Mouse (Mus musculus) T-helper 17 cell (primary cell): ENCODE measurements around the gene Nup62.

Experiments
- in situ Hi-C, 2 experiments: fragments of 300-600 bp; cut with MboI, MseI; formaldehyde crosslinking; loops; 1 replicate in 1 of 2; 2 replicates in 1 of 2; pipeline ENCODE4 v1.15.1; 2025; ENCODE audit warnings: high pct_unique_total_duplicates in 2 of 2

The Nup62 gene

GRCm38 (mm10) chr7:44847772-44848171 lies 31.9 kb downstream of the Nup62 start:
- in situ Hi-C loops = no loop called here

GRCm38 (mm10) chr7:44848561-44849415 lies 32.9 kb downstream of the Nup62 start, which contains the start of the genes Akt1s1 and Tbc1d17:
Akt1s1 (plus strand) TSS chr7:44848991.
Tbc1d17 (minus strand) TSS chr7:44849079.
- in situ Hi-C loops = no loop called here

GRCm38 (mm10) chr7:44849416-44850111 lies 33.7 kb downstream of the Nup62 start:
- in situ Hi-C loops = loop anchor here in 1 of 2 experiments (5.0 to 10.0 kb wide), 6 partner anchors 102 to 1055 kb away; partner anchors contain the start of genes Fam83e, Klk8, Klk9 and Nr1h2

GRCm38 (mm10) chr7:44850146-44850545 lies 34.3 kb downstream of the Nup62 start:
- in situ Hi-C loops = loop anchor here in 1 of 2 experiments (5.0 to 10.0 kb wide), 6 partner anchors 103 to 1055 kb away; partner anchors contain the start of genes Fam83e, Klk8, Klk9 and Nr1h2

GRCm38 (mm10) chr7:44850789-44851624 lies 35.1 kb downstream of the Nup62 start:
- in situ Hi-C loops = loop anchor here in 1 of 2 experiments (5.0 to 10.0 kb wide), 6 partner anchors 104 to 1056 kb away; partner anchors contain the start of genes Fam83e, Klk8, Klk9 and Nr1h2

GRCm38 (mm10) chr7:44851625-44852234 lies 35.8 kb downstream of the Nup62 start:
- in situ Hi-C loops = loop anchor here in 1 of 2 experiments (5.0 to 10.0 kb wide), 6 partner anchors 104 to 1057 kb away; partner anchors contain the start of genes Fam83e, Klk8, Klk9 and Nr1h2

GRCm38 (mm10) chr7:44852259-44853027 lies 36.6 kb downstream of the Nup62 start:
- in situ Hi-C loops = loop anchor here in 1 of 2 experiments (5.0 to 10.0 kb wide), 6 partner anchors 105 to 1058 kb away; partner anchors contain the start of genes Fam83e, Klk8, Klk9 and Nr1h2

- in situ Hi-C loops = loop anchor here in 1 of 2 experiments (5.0 to 10.0 kb wide), 6 partner anchors 106 to 1058 kb away; partner anchors contain the start of genes Fam83e, Klk8, Klk9 and Nr1h2
Observed at GRCm38 (mm10) chr7:44853065-44853464, 37.2 kb downstream of the Nup62 start.

GRCm38 (mm10) chr7:44853596-44854355 lies 37.9 kb downstream of the Nup62 start:
- in situ Hi-C loops = loop anchor here in 1 of 2 experiments (5.0 to 10.0 kb wide), 6 partner anchors 106 to 1059 kb away; partner anchors contain the start of genes Fam83e, Klk8, Klk9 and Nr1h2

GRCm38 (mm10) chr7:44854356-44855031 lies 38.6 kb downstream of the Nup62 start:
- in situ Hi-C loops = loop anchor here in 1 of 2 experiments (5.0 to 10.0 kb wide), 6 partner anchors 107 to 1060 kb away; partner anchors contain the start of genes Fam83e, Klk8, Klk9 and Nr1h2

GRCm38 (mm10) chr7:44855036-44855435 lies 39.1 kb downstream of the Nup62 start:
- in situ Hi-C loops = loop anchor here in 1 of 2 experiments (10.0 kb wide), 2 partner anchors 670 to 1060 kb away; partner anchors contain the start of genes Klk8, Klk9, Plekha4 and Ppp1r15a

GRCm38 (mm10) chr7:44856265-44856916 lies 40.5 kb downstream of the Nup62 start:
- in situ Hi-C loops = loop anchor here in 1 of 2 experiments (10.0 kb wide), 2 partner anchors 668 to 1062 kb away; partner anchors contain the start of genes Klk8, Klk9, Plekha4 and Ppp1r15a

GRCm38 (mm10) chr7:44857042-44857552 lies 41.2 kb downstream of the Nup62 start, which contains the start of gene Pnkp:
Pnkp (plus strand) TSS chr7:44857139.
- in situ Hi-C loops = loop anchor here in 1 of 2 experiments (10.0 kb wide), 2 partner anchors 668 to 1062 kb away; partner anchors contain the start of genes Klk8, Klk9, Plekha4 and Ppp1r15a

- in situ Hi-C loops = loop anchor here in 1 of 2 experiments (10.0 kb wide), 2 partner anchors 667 to 1063 kb away; partner anchors contain the start of genes Klk8, Klk9, Plekha4 and Ppp1r15a
Observed at GRCm38 (mm10) chr7:44857905-44858304, 42.0 kb downstream of the Nup62 start.

- in situ Hi-C loops = loop anchor here in 1 of 2 experiments (10.0 kb wide), 2 partner anchors 665 to 1065 kb away; partner anchors contain the start of genes Klk8, Klk9, Plekha4 and Ppp1r15a
Observed at GRCm38 (mm10) chr7:44859896-44860295, 44.0 kb downstream of the Nup62 start.
